Mouse (Mus musculus) neural tube, embryonic 13.5 days (tissue): ENCODE measurements around the gene Ttll6. TPM values are rescaled to one million over a fixed set of nuclear protein-coding genes. Genes with fewer than 3 reads are reported as not detected.

ENCODE experiments used
- ATAC-seq: fragments of 200-750 bp; cut with Nextera tagmentation; 2 replicates; pipeline ENCODE4 v1.8.0; 2017; ENCODE audit warnings: low read depth, mild to moderate bottlenecking, moderate TSS enrichment, moderate library complexity
- H3K27ac ChIP-seq: fragments of 300-500 bp; sonication (generic); replicated peaks from 2 replicates; pipeline ENCODE4 v1.5.1; 2015; ENCODE audit warnings: moderate library complexity, mild to moderate bottlenecking, inconsistent platforms
- H3K27me3 ChIP-seq: fragments of 300-500 bp; sonication (generic); 2 replicates; pipeline ENCODE4 v1.6.1; 2015; ENCODE audit warnings: mild to moderate bottlenecking, inconsistent platforms
- H3K36me3 ChIP-seq: fragments of 300-500 bp; sonication (generic); 2 replicates; pipeline ENCODE4 v1.6.1; 2015; ENCODE audit warnings: mild to moderate bottlenecking, inconsistent platforms
- H3K4me1 ChIP-seq: fragments of 300-500 bp; sonication (generic); replicated peaks from 2 replicates; pipeline ENCODE4 v1.6.1; 2015; ENCODE audit warnings: inconsistent platforms
- H3K4me2 ChIP-seq: fragments of 300-500 bp; sonication (generic); 2 replicates; pipeline ENCODE4 v1.6.1; 2015; ENCODE audit warnings: inconsistent platforms, mild to moderate bottlenecking, moderate library complexity
- H3K4me3 ChIP-seq: fragments of 300-500 bp; sonication (generic); 2 replicates; pipeline ENCODE4 v1.5.1; 2015; ENCODE audit warnings: mild to moderate bottlenecking, inconsistent platforms
- H3K9ac ChIP-seq: fragments of 300-500 bp; sonication (generic); 2 replicates; pipeline ENCODE4 v1.6.1; 2015; ENCODE audit warnings: moderate library complexity, mild to moderate bottlenecking, inconsistent platforms
- H3K9me3 ChIP-seq: fragments of 300-500 bp; sonication (generic); 2 replicates; pipeline ENCODE4 v1.6.1; 2016; ENCODE audit warnings: inconsistent platforms
- WGBS: fragments of 180-500 bp; shearing (Covaris S2); methylation state at CpG from one replicate; pipeline ENCODE4 v1.1.7; 2015; 5-methylcytosine and 5-hydroxymethylcytosine counted together
- polyA plus RNA-seq: library from polyadenylated mRNA; unstranded; fragments of >200 nt; fragmentation: Nextera tagmentation; extraction: Ambion mirVana; gene quantifications from 2 replicates; pipeline ENCODE4 v1.2.1, GENCODE M21; 2015

Ttll6 gene
- polyA plus RNA-seq, 1 experiment from 2014 or later: not detected

GRCm38 (mm10) chr11:96170711-96171379 lies 37.3 kb downstream of the Ttll6 start:
- no peaks in the 10 kb centered on the region for H3K36me3 ChIP-seq
- no peak overlapping the region for H3K4me2 ChIP-seq
- no peaks in the 10 kb centered on the region for H3K4me1 ChIP-seq
- peaks cover 100% of the 10 kb centered on the region for H3K27me3 ChIP-seq
- no peak overlapping the region for H3K4me3 ChIP-seq
- no peak overlapping the region for H3K9ac ChIP-seq
- under 1% methylated on average over 20 of the region's 20 CpGs for WGBS
- H3K9me3 ChIP-seq: no peaks in the 10 kb centered on the region
- ATAC-seq: no peak
- H3K27ac ChIP-seq: no peak overlapping the region

- Histone ChIP-seq H3K4me1 (no peaks in the 10 kb centered on the region), H3K9me3 (no peaks in the 10 kb centered on the region), H3K27ac (no peak overlapping the region), H3K4me2 (no peak overlapping the region), H3K9ac (no peak overlapping the region), H3K4me3 (no peak overlapping the region), H3K36me3 (no peaks in the 10 kb centered on the region), H3K27me3 (peaks cover 100% of the 10 kb centered on the region)
- no peak for ATAC-seq
- 10% methylated on average over 3 of the region's 3 CpGs for WGBS
These were observed 38.0 kb downstream of the Ttll6 start for GRCm38 (mm10) chr11:96171601-96172000.

- H3K4me1 ChIP-seq: no peaks in the 10 kb centered on the region
- no peaks in the 10 kb centered on the region for H3K9me3 ChIP-seq
- whole genome bisulfite sequencing: under 1% methylated on average over 25 of the region's 25 CpGs
- no peak overlapping the region for H3K27ac ChIP-seq
- no peak overlapping the region for H3K4me2 ChIP-seq
- H3K27me3 ChIP-seq: peaks cover 100% of the 10 kb centered on the region
- ATAC-seq: no peak
- no peak overlapping the region for H3K9ac ChIP-seq
- H3K4me3 ChIP-seq: no peak overlapping the region
- no peaks in the 10 kb centered on the region for H3K36me3 ChIP-seq
These were observed 39.1 kb downstream of the Ttll6 start for GRCm38 (mm10) chr11:96172511-96173287.

DNA sequence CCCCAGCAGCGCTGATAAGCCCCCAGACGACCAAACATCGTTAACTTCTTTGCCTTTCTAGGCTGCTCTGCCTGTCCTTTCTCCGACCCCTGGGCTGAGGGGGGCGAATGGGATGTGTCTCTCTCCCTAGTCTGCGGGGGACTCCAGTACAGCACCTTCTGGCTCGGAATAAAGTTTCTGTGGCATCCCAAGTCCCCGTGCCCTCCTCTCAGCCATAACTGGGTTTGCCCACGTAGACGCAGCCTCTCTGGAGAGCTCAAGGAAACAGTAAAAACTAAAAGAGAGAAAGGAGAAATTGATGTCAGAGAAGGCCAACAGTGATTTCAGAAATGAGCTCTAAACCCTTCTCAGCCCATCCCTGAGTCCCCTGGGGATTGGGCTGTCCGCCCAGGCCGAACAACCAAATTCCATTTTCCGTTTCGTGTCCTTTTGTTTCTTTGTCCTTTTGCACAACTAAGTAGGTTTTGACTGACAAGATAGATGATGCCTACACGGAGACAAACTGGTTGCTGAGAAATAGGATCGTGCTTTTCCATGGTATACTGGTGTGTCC lies 39.8 kb downstream of the Ttll6 start:
- Histone ChIP-seq H3K4me3 (no peak overlapping the region), H3K4me2 (no peak overlapping the region), H3K9me3 (no peaks in the 10 kb centered on the region), H3K27me3 (peaks cover 100% of the 10 kb centered on the region), H3K4me1 (no peaks in the 10 kb centered on the region), H3K9ac (no peak overlapping the region), H3K36me3 (no peaks in the 10 kb centered on the region), H3K27ac (no peak overlapping the region)
- ATAC-seq: no peak
- WGBS: under 1% methylated on average over 16 of the region's 16 CpGs

- no peak overlapping the region for H3K9ac ChIP-seq
- H3K4me3 ChIP-seq: no peak overlapping the region
- ATAC-seq: no peak
- H3K4me2 ChIP-seq: no peak overlapping the region
- WGBS: 3% methylated on average over 6 of the region's 6 CpGs
- no peaks in the 10 kb centered on the region for H3K36me3 ChIP-seq
- no peaks in the 10 kb centered on the region for H3K9me3 ChIP-seq
- no peak overlapping the region for H3K27ac ChIP-seq
- H3K4me1 ChIP-seq: no peaks in the 10 kb centered on the region
- H3K27me3 ChIP-seq: peaks cover 100% of the 10 kb centered on the region
These were observed 41.3 kb downstream of the Ttll6 start for GRCm38 (mm10) chr11:96174881-96175280.

- no peaks in the 10 kb centered on the region for H3K9me3 ChIP-seq
- no peak overlapping the region for H3K4me3 ChIP-seq
These were observed 41.9 kb downstream of the Ttll6 start for GRCm38 (mm10) chr11:96175511-96175910.

GRCm38 (mm10) chr11:96175951-96176530 lies 42.5 kb downstream of the Ttll6 start:
- H3K27ac ChIP-seq: no peak overlapping the region
- no peak overlapping the region for H3K4me3 ChIP-seq
- H3K9ac ChIP-seq: no peak overlapping the region
- H3K4me2 ChIP-seq: no peak overlapping the region
- no peak for ATAC-seq
- no peaks in the 10 kb centered on the region for H3K9me3 ChIP-seq
- no peaks in the 10 kb centered on the region for H3K4me1 ChIP-seq
- H3K36me3 ChIP-seq: no peaks in the 10 kb centered on the region
- 2% methylated on average over 9 of the region's 9 CpGs for WGBS
- peaks cover 100% of the 10 kb centered on the region for H3K27me3 ChIP-seq

More at GRCm38 (mm10) chr11:96175511-96175910, 41.9 kb downstream of the Ttll6 start:
- no peak overlapping the region for H3K9ac ChIP-seq
- no peaks in the 10 kb centered on the region for H3K4me1 ChIP-seq
- ATAC-seq: no peak
- H3K4me2 ChIP-seq: no peak overlapping the region
- H3K36me3 ChIP-seq: no peaks in the 10 kb centered on the region
- no peak overlapping the region for H3K27ac ChIP-seq
- H3K27me3 ChIP-seq: peaks cover 100% of the 10 kb centered on the region
- whole genome bisulfite sequencing: 1% methylated on average over 17 of the region's 17 CpGs

GRCm38 (mm10) chr11:96176841-96177240 lies 43.3 kb downstream of the Ttll6 start:
- WGBS: 2% methylated on average over 10 of the region's 10 CpGs
- H3K4me2 ChIP-seq: no peak overlapping the region
- H3K27ac ChIP-seq: no peak overlapping the region
- H3K4me1 ChIP-seq: no peaks in the 10 kb centered on the region
- no peaks in the 10 kb centered on the region for H3K9me3 ChIP-seq
- no peak overlapping the region for H3K9ac ChIP-seq
- H3K4me3 ChIP-seq: no peak overlapping the region
- no peak for ATAC-seq
- peaks cover 100% of the 10 kb centered on the region for H3K27me3 ChIP-seq
- no peaks in the 10 kb centered on the region for H3K36me3 ChIP-seq

DNA sequence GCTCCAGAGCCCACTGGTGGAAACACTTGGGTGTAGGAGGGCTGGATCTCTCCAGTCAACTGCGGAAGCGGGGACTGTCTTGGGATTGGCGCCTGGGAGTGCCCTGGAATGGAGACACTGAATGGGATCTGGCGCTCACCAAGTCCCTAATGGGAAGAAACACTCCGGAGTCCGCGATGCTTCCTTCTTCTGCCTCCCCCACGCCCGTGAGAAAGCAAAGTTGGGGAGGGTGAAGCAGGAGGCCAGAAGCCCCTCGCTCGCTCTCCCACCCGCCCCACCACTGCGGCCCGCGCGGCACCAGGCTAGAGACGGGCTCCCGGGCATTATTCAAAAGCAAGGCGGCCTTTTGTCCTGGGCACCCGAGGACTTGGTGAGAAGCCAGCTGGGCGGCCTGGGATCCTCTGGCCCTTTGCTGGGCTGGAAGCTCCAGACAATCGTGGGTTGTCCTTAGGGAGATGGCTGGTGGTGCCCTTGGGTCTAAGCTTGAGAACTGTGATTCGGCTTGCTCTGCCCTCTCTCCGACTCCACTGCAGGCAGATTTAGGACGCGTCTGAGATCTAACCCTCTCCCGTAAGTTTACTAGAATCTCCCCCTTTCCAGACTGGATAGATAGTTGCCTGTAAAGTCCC lies 44.1 kb downstream of the Ttll6 start:
- Histone ChIP-seq H3K4me2 (no peak overlapping the region), H3K36me3 (no peaks in the 10 kb centered on the region), H3K4me1 (no peaks in the 10 kb centered on the region), H3K9me3 (peaks cover 2% of the 10 kb centered on the region; the same call in 1 of the 2 replicates), H3K27ac (no peak overlapping the region), H3K27me3 (peaks cover 100% of the 10 kb centered on the region), H3K9ac (no peak overlapping the region), H3K4me3 (no peak overlapping the region)
- no peak for ATAC-seq
- WGBS: under 1% methylated on average over 27 of the region's 27 CpGs

DNA sequence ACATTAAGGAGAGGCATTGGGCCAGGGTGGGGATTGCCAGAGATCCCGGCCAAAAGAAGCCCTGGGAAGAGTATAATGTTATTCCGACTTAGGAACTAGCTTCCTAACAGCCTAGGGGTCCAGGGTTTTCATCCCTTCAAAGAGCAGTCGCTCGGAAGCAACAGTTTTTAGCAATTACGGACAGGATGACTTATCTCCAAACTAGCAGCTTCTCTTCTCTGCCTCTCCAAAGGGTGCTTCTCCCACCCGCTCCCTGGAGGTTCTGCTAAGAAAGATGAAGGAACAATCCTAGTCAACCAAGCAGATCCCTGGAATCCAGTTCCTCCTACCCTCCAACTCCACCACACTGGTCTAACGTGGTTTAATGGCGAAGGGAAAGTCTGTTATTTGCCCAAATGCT lies 44.8 kb downstream of the Ttll6 start:
- no peak overlapping the region for H3K27ac ChIP-seq
- H3K27me3 ChIP-seq: peaks cover 100% of the 10 kb centered on the region
- no peaks in the 10 kb centered on the region for H3K36me3 ChIP-seq
- no peaks in the 10 kb centered on the region for H3K4me1 ChIP-seq
- no peak overlapping the region for H3K4me3 ChIP-seq
- H3K9ac ChIP-seq: no peak overlapping the region
- H3K9me3 ChIP-seq: peaks cover 7% of the 10 kb centered on the region; the same call in 1 of the 2 replicates
- WGBS: under 1% methylated on average over 8 of the region's 8 CpGs
- no peak for ATAC-seq
- H3K4me2 ChIP-seq: no peak overlapping the region

GRCm38 (mm10) chr11:96178911-96179503 lies 45.4 kb downstream of the Ttll6 start:
- Histone ChIP-seq H3K4me1 (no peaks in the 10 kb centered on the region), H3K36me3 (no peaks in the 10 kb centered on the region), H3K9me3 (peaks cover 7% of the 10 kb centered on the region; the same call in 1 of the 2 replicates), H3K27me3 (peaks cover 100% of the 10 kb centered on the region), H3K9ac (no peak overlapping the region), H3K4me2 (no peak overlapping the region), H3K4me3 (no peak overlapping the region), H3K27ac (no peak overlapping the region)
- WGBS: 0% methylated on average over 6 of the region's 6 CpGs
- ATAC-seq: no peak
